8 mouse cellular contexts compared by ENCODE assay signal in genomic region chr9:21015571-21016130, GRCm38 (mm10). TPM values are rescaled to one million over a fixed set of nuclear protein-coding genes. Genes with fewer than 3 reads are reported as not detected.
DNase-seq lines count a peak whose midpoint lies in the region; ATAC-seq lines count a peak whose summit lies in the region.

Icam1 (plus strand) TSS chr9:21015985.

- H3K27me3 ChIP-seq in forebrain, embryonic 16.5 days (replicated peaks; ENCODE audit: control insufficient read depth, insufficient read depth, low read length) = peaks cover 32% of the 10 kb centered on the region
- H3K27me3 ChIP-seq in hindbrain, embryonic 10.5 days (ENCODE audit: insufficient read depth, poor library complexity, severe bottlenecking) = peaks cover 77% of the 10 kb centered on the region
- H3K27me3 ChIP-seq in limb, embryonic 11.5 days (ENCODE audit: control insufficient read depth, insufficient read depth, low read length) = peaks cover 39% of the 10 kb centered on the region
- peaks cover 72% of the 10 kb centered on the region for H3K27me3 ChIP-seq in midbrain, embryonic 10.5 days (ENCODE audit: low read depth, poor library complexity, severe bottlenecking)
- peaks cover 10% of the 10 kb centered on the region for H3K27me3 ChIP-seq in stomach, embryonic 16.5 days (ENCODE audit: control insufficient read depth, insufficient read depth, low read length)

- H3K4me3 ChIP-seq in forebrain, embryonic 16.5 days (replicated peaks; ENCODE audit: low read length) = peak within 1 kb of the TSS; percentile 19
- H3K4me3 ChIP-seq in hindbrain, embryonic 10.5 days = peak within 1 kb of the TSS; percentile 43
- peak within 1 kb of the TSS; percentile 16; the same call in 1 of the 2 replicates for H3K4me3 ChIP-seq in limb, embryonic 11.5 days (ENCODE audit: low read depth, low read length)
- peak within 1 kb of the TSS; percentile 46 for H3K4me3 ChIP-seq in midbrain, embryonic 10.5 days
- peak within 1 kb of the TSS; percentile 52 for H3K4me3 ChIP-seq in stomach, embryonic 16.5 days (replicated peaks; ENCODE audit: low read length)

- no peak within 1 kb of the TSS for H3K9ac ChIP-seq in forebrain, embryonic 16.5 days (replicated peaks; ENCODE audit: low read depth, low read length)
- no peak within 1 kb of the TSS for H3K9ac ChIP-seq in limb, embryonic 11.5 days (ENCODE audit: low read length)
- H3K9ac ChIP-seq in stomach, embryonic 16.5 days (ENCODE audit: low read length) = peak within 1 kb of the TSS; percentile 68

- peaks cover 5% of the 10 kb centered on the region; the same call in 1 of the 2 replicates for H3K4me1 ChIP-seq in forebrain, embryonic 16.5 days (replicated peaks; ENCODE audit: control insufficient read depth, insufficient read depth, low read length)
- H3K4me1 ChIP-seq in hindbrain, embryonic 10.5 days (replicated peaks) = peaks cover 15% of the 10 kb centered on the region
- H3K4me1 ChIP-seq in limb, embryonic 11.5 days (ENCODE audit: control insufficient read depth, insufficient read depth, low read length) = peaks cover 6% of the 10 kb centered on the region; the same call in 1 of the 2 replicates
- H3K4me1 ChIP-seq in midbrain, embryonic 10.5 days = peaks cover 14% of the 10 kb centered on the region
- H3K4me1 ChIP-seq in stomach, embryonic 16.5 days (ENCODE audit: control insufficient read depth, insufficient read depth, low read length) = peaks cover 24% of the 10 kb centered on the region

- peak within 1 kb of the TSS; percentile 33 for H3K4me2 ChIP-seq in forebrain, embryonic 16.5 days (ENCODE audit: low read length)
- H3K4me2 ChIP-seq in limb, embryonic 11.5 days (ENCODE audit: low read depth, severe bottlenecking) = peak within 1 kb of the TSS; percentile 37
- peak within 1 kb of the TSS; percentile 72 for H3K4me2 ChIP-seq in stomach, embryonic 16.5 days (ENCODE audit: low read depth, low read length)

- H3K36me3 ChIP-seq in forebrain, embryonic 16.5 days (ENCODE audit: control insufficient read depth, insufficient read depth) = no peaks in the 10 kb centered on the region
- H3K36me3 ChIP-seq in hindbrain, embryonic 10.5 days = no peaks in the 10 kb centered on the region
- no peaks in the 10 kb centered on the region for H3K36me3 ChIP-seq in limb, embryonic 11.5 days (ENCODE audit: control insufficient read depth, insufficient read depth, low read length)
- no peaks in the 10 kb centered on the region for H3K36me3 ChIP-seq in midbrain, embryonic 10.5 days
- no peaks in the 10 kb centered on the region for H3K36me3 ChIP-seq in stomach, embryonic 16.5 days (ENCODE audit: control insufficient read depth, insufficient read depth, low read length)

- DNase-seq in right cerebral cortex, postnatal 14 days = peak; percentile 61
- DNase-seq in right cerebral cortex, postnatal 25 days = no peak
- DNase-seq in hindbrain, embryonic 10.5 days (ENCODE audit: low spot score) = peak; percentile 25
- DNase-seq in limb, embryonic 11.5 days (ENCODE audit: low spot score) = peak; percentile 48
- DNase-seq in midbrain, embryonic 10.5 days (ENCODE audit: low spot score) = peak; percentile 37
- no peak for DNase-seq in c-Kit-positive CD71-positive TER-119-positive erythroid progenitor cells, embryonic 14.5 days (ENCODE audit: low spot score)

- ATAC-seq in forebrain, embryonic 16.5 days = no peak
- no peak for ATAC-seq in limb, embryonic 11.5 days (ENCODE audit: insufficient number of reproducible peaks, low FRiP score, low TSS enrichment, low read depth)
- ATAC-seq in stomach, embryonic 16.5 days (ENCODE audit: insufficient read depth, low FRiP score) = peak; percentile 71

- under 1% methylated on average over 30 of the region's 30 CpGs for WGBS in forebrain, embryonic 16.5 days
- WGBS in hindbrain, embryonic 10.5 days = 1% methylated on average over 30 of the region's 30 CpGs
- WGBS in limb, embryonic 11.5 days = 1% methylated on average over 30 of the region's 30 CpGs
- 1% methylated on average over 30 of the region's 30 CpGs for WGBS in midbrain, embryonic 10.5 days
- WGBS in stomach, embryonic 16.5 days = under 1% methylated on average over 30 of the region's 30 CpGs

- no peaks in the 10 kb centered on the region for H3K9me3 ChIP-seq in forebrain, embryonic 16.5 days (ENCODE audit: control insufficient read depth, low read length)
- H3K9me3 ChIP-seq in hindbrain, embryonic 10.5 days = no peaks in the 10 kb centered on the region
- no peaks in the 10 kb centered on the region for H3K9me3 ChIP-seq in limb, embryonic 11.5 days (ENCODE audit: control insufficient read depth, low read length)
- no peaks in the 10 kb centered on the region for H3K9me3 ChIP-seq in midbrain, embryonic 10.5 days (replicated peaks)
- no peaks in the 10 kb centered on the region for H3K9me3 ChIP-seq in stomach, embryonic 16.5 days (replicated peaks; ENCODE audit: control insufficient read depth, low read length)

- H3K27ac ChIP-seq in forebrain, embryonic 16.5 days (ENCODE audit: low read length) = no peak within 1 kb of the TSS
- H3K27ac ChIP-seq in hindbrain, embryonic 10.5 days = peak within 1 kb of the TSS; percentile 40; the same call in 1 of the 2 replicates
- no peak within 1 kb of the TSS for H3K27ac ChIP-seq in limb, embryonic 11.5 days (replicated peaks; ENCODE audit: low read depth, low read length)
- no peak within 1 kb of the TSS for H3K27ac ChIP-seq in midbrain, embryonic 10.5 days (replicated peaks)
- H3K27ac ChIP-seq in stomach, embryonic 16.5 days (ENCODE audit: low read length) = peak within 1 kb of the TSS; percentile 38; the same call in 1 of the 2 replicates

RNA-seq across cellular contexts. Expression of gene Icam1, which starts in this region (rescaled TPM):
- polyA plus RNA-seq in forebrain, embryonic 16.5 days (2015; fragmentation: Nextera tagmentation; extraction: Ambion mirVana) = 3.3 and 4.5 TPM in 2 replicates
- polyA plus RNA-seq in hindbrain, embryonic 10.5 days (2016; fragmentation: Nextera tagmentation; extraction: Ambion mirVana) = 5.1 and 5.8 TPM in 2 replicates
- polyA plus RNA-seq in limb, embryonic 11.5 days (2014; fragmentation: Nextera tagmentation; extraction: Ambion mirVana) = 5.5 and 8.3 TPM in 2 replicates
- polyA plus RNA-seq in midbrain, embryonic 10.5 days (2016; fragmentation: Nextera tagmentation; extraction: Ambion mirVana) = 4.5 and 4.9 TPM in 2 replicates
- polyA plus RNA-seq in stomach, embryonic 16.5 days (2015; fragmentation: Nextera tagmentation; extraction: Ambion mirVana) = 15.0 and 16.3 TPM in 2 replicates

Comparison
In these comparisons a context has a peak if more than half of its experiments do, and no peak if none do; other contexts are left out.
1. DNase-seq: peak in right cerebral cortex, postnatal 14 days (single experiment), hindbrain, embryonic 10.5 days (single experiment), limb, embryonic 11.5 days (single experiment) and midbrain, embryonic 10.5 days (single experiment); none in right cerebral cortex, postnatal 25 days (single experiment) and c-Kit-positive CD71-positive TER-119-positive erythroid progenitor cells, embryonic 14.5 days (single experiment).
2. H3K27ac ChIP-seq: peak in hindbrain, embryonic 10.5 days (single experiment) and stomach, embryonic 16.5 days (single experiment); none in forebrain, embryonic 16.5 days (single experiment), limb, embryonic 11.5 days (single experiment) and midbrain, embryonic 10.5 days (single experiment).
3. Peak in every context shown above with its lines, with median percentiles within 50 percentile points of each other: H3K4me2 ChIP-seq and H3K4me3 ChIP-seq.